Mouse (Mus musculus) cortical plate, adult 2 months (tissue): ENCODE results near the gene Aqp1. TPM values are rescaled to one million over a fixed set of nuclear protein-coding genes. Genes with fewer than 3 reads are reported as not detected.

Experiments used
- H3K27ac ChIP-seq: fragments of 200-500 bp; 2 replicates; pipeline ENCODE4 v1.5.1; 2012; ENCODE audit warnings: low read length, control low read depth, inconsistent platforms; ENCODE audit not compliant: insufficient read depth
- H3K4me1 ChIP-seq: fragments of 200-500 bp; 2 replicates; pipeline ENCODE4 v1.6.1; 2011; ENCODE audit warnings: low read length; ENCODE audit not compliant: control insufficient read depth, insufficient read depth
- H3K4me3 ChIP-seq: fragments of 200-500 bp; 2 replicates; pipeline ENCODE4 v1.5.1; 2011; ENCODE audit warnings: mild to moderate bottlenecking, low read length, control low read depth; ENCODE audit not compliant: insufficient read depth
- CTCF ChIP-seq: fragments of 200-500 bp; IDR thresholded peaks from 2 replicates; pipeline ENCODE4 v1.5.1; 2011; ENCODE audit warnings: mild to moderate bottlenecking, control low read depth, low read length; ENCODE audit not compliant: insufficient read depth; ENCODE audit errors: extremely low read depth
- POLR2A ChIP-seq: fragments of 200-500 bp; IDR thresholded peaks from 2 replicates; pipeline ENCODE4 v1.6.1; 2011; ENCODE audit warnings: mild to moderate bottlenecking, low read length, control low read depth; ENCODE audit not compliant: insufficient read depth; ENCODE audit errors: extremely low read depth
- polyA plus RNA-seq: library from polyadenylated mRNA; depleted of rRNA; stranded (reverse); fragments of >200 nt; gene quantifications from 2 replicates; pipeline ENCODE4 v1.2.3, GENCODE M21; 2012

Aqp1 gene
- polyA plus RNA-seq, 1 experiment: 0.98 TPM

DNA sequence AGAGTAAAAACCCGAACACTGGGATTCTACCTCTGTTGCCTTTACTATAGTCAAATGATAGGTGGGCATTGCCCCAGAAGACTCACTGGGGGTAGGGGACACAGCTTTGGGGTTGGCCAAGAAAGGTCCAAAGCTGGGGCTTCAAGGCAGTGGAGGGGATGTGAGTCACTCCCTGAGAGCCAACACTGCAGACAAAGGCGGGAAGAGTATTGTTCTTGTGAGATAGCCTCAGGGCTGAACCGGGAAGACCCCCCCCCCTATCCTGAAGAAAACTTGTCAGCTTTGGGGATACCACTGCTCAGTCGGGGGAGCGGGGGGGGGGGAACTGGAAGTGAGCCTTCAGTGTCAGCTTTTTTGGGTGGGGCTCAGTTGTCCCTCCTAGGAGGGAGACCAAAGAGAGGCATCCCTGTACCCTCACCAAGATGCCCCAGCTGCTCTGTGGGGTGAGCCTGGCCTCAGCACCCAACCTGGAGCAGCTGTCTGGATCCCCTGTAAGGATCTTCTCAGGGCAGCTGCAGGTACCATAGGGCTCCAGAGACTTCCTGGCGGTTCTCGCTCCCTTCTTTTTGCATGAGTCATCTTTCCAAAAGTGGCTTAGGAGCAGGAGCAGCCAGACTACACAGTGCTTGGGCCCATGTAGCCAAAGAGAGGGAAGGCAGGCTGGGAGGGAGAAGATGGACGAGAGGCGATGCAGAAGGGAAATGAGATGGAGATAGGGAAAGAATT is 8.2 kb downstream of the Aqp1 start:
- TF ChIP-seq CTCF (no peak), POLR2A (no peak)

DNA sequence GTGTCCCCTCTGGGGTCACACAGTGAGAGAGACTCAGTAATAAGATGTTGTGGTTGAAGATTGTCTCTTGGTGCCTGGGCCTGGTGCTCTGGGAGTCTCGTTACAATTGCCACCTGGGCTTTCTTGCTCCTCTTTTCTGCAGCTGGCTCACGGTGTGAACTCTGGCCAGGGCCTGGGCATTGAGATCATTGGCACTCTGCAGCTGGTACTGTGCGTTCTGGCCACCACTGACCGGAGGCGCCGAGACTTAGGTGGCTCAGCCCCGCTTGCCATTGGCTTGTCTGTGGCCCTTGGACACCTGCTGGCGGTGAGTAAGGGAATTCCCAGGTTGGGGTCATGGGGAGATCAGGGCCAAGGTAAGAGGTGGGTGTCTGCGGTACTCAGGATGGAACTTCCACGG is 9.0 kb downstream of the Aqp1 start:
- Histone ChIP-seq H3K27ac (no peak overlapping the region), H3K4me3 (no peak overlapping the region), H3K4me1 (no peaks in the 10 kb centered on the region)
- TF ChIP-seq POLR2A (no peak), CTCF (no peak)

More for the DNA sequence above, 8.2 kb downstream of the Aqp1 start:
- Histone ChIP-seq H3K4me1 (no peaks in the 10 kb centered on the region), H3K4me3 (no peak overlapping the region), H3K27ac (no peak overlapping the region)

DNA sequence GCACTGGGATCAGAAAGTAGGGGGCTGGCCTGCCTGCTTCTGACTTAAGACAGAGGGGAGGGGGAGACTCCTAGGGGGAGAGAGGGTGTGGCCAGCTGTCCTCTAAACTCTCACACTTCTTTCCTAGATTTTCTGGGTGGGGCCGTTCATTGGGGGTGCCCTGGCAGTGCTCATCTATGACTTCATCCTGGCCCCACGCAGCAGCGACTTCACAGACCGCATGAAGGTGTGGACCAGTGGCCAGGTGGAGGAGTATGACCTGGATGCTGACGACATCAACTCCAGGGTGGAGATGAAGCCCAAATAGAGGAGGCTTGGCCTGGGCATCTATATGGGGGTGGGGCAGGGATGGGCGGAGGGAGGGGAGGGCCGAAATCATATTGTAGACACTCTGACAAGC is 10.3 kb downstream of the Aqp1 start:
- Histone ChIP-seq H3K4me1 (no peaks in the 10 kb centered on the region), H3K27ac (no peak overlapping the region), H3K4me3 (no peak overlapping the region)
- TF ChIP-seq POLR2A (no peak), CTCF (no peak)

GRCm38 (mm10) chr6:55347711-55348571 is 11.7 kb downstream of the Aqp1 start:
- Histone ChIP-seq H3K4me3 (no peak overlapping the region), H3K4me1 (no peaks in the 10 kb centered on the region), H3K27ac (no peak overlapping the region)
- TF ChIP-seq CTCF (no peak), POLR2A (no peak)

- TF ChIP-seq CTCF (no peak), POLR2A (no peak)
- no peaks in the 10 kb centered on the region for H3K4me1 ChIP-seq
- H3K27ac ChIP-seq: no peak overlapping the region
- H3K4me3 ChIP-seq: no peak overlapping the region
Measured at GRCm38 (mm10) chr6:55349231-55349630, 13.0 kb downstream of the Aqp1 start.

DNA sequence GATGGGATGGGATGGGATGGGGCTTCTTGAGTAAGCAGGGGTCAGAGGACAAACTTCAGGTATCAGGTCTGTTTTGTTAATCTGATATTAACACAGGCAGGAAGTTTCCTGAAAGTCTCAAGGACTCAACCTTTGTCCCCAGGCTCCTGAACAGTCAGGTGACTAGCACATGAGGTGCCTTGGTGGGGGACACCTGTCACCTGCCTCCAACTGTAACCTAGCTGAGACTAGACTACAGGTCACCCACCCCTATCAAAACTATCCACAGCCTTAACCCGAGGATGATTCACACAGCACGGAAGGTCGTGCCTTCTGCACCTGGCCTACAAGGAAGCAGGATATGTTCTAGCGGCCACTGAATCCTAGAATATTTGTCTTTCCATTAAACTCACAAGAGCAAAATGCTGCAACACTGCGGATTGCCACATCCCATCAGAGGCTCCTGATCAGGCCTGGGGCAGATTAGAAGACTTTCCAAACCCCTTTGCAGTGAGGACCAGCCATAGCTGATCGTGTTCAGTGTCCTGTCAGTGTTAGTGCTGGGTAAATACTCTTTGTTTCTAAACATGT is 14.2 kb downstream of the Aqp1 start:
- H3K4me3 ChIP-seq: no peak overlapping the region
- H3K27ac ChIP-seq: no peak overlapping the region
- no peaks in the 10 kb centered on the region for H3K4me1 ChIP-seq
- TF ChIP-seq POLR2A: no peak
- TF ChIP-seq CTCF: no peak

DNA sequence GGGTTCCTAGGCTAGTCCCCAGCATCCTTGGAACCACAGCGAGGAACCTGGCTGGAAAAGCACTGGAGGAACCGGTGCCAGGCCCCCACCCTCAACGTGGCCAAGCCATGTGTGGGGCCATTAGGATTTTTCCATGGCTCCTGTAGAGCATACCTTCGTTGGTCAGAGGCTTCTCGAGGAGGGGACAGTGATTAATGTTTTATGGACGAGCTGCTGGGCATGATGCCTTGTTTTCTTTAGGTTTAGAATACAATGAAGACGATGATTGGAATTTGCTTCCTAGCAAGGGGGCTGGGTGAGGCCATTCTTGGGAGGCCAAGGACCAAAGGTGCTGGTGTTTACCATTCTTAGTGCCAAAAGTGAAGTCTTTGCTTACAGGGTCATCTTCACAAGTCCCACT is 15.5 kb downstream of the Aqp1 start:
- Histone ChIP-seq H3K27ac (no peak overlapping the region), H3K4me1 (no peaks in the 10 kb centered on the region), H3K4me3 (no peak overlapping the region)
- TF ChIP-seq POLR2A (no peak), CTCF (no peak)

GRCm38 (mm10) chr6:55353711-55354445 is 17.6 kb downstream of the Aqp1 start:
- H3K4me1 ChIP-seq: no peaks in the 10 kb centered on the region
- H3K27ac ChIP-seq: no peak overlapping the region
- no peak overlapping the region for H3K4me3 ChIP-seq
- TF ChIP-seq CTCF: no peak
- no peak for TF ChIP-seq POLR2A

DNA sequence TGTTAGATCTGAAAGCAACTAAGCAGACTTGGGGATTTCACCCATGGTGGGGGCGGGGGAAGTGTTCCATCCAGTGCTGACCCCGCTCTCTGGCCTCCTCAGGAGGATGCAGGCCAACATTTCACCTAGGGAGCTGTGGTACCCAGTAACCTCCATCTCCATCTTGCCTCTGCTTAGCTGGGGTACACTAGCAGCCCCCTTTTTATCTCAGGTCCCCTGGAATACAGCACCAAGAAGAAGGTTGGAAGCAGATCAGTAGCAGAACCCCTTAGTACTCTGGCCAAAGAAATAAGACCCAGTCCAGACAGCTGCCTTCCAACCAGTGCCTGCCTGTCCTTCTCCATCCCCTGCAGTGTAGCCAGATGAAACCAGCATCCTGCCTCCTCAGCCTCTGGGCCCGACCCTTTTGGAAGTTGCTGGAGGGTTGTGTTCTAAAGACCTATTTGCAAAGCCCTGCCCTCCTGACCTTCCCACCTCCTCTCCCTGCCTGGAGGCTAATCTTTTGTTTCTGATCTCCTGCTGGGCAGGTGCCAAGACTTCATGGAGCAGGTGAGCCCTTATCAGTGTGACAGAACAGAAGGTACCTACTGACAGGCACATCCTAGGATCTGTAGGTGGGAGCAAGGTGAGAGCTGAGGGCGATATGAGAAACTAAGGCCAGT is 18.4 kb downstream of the Aqp1 start:
- Histone ChIP-seq H3K4me1 (no peaks in the 10 kb centered on the region), H3K27ac (no peak overlapping the region), H3K4me3 (no peak overlapping the region)
- TF ChIP-seq CTCF (no peak), POLR2A (no peak)
